Mouse (Mus musculus) erythroblast, embryonic 14.5 days (primary cell): ENCODE measurements around the gene Smim4. TPM values are rescaled to one million over a fixed set of nuclear protein-coding genes. Genes with fewer than 3 reads are reported as not detected.

Experiments used
- H3K27me3 ChIP-seq: 2 replicates; pipeline ENCODE4 v1.6.1; 2012; ENCODE audit warnings: inconsistent platforms; ENCODE audit not compliant: control insufficient read depth
- H3K36me3 ChIP-seq: 2 replicates; pipeline ENCODE4 v1.6.1; 2012; ENCODE audit warnings: mild to moderate bottlenecking, inconsistent platforms; ENCODE audit not compliant: control insufficient read depth
- H3K4me1 ChIP-seq: 2 replicates; pipeline ENCODE4 v1.6.1; 2012; ENCODE audit warnings: inconsistent platforms; ENCODE audit not compliant: control insufficient read depth
- H3K4me3 ChIP-seq: replicated peaks from 2 replicates; pipeline ENCODE3; 2012; ENCODE audit warnings: moderate library complexity, mild to moderate bottlenecking, inconsistent platforms
- H3K9me3 ChIP-seq: 2 replicates; pipeline ENCODE4 v1.6.1; 2012; ENCODE audit warnings: low read length, inconsistent platforms, mixed read lengths; ENCODE audit not compliant: control insufficient read depth
- GATA1 ChIP-seq: IDR thresholded peaks from 2 replicates; pipeline ENCODE4 v1.6.1; 2012; ENCODE audit warnings: low read length, inconsistent platforms, mixed read lengths
- TAL1 ChIP-seq: IDR thresholded peaks from 3 replicates; pipeline ENCODE4 v1.6.1; 2012; ENCODE audit warnings: low read length, inconsistent platforms, mixed read lengths
- polyA plus RNA-seq: library from polyadenylated mRNA; stranded (reverse); fragments of >175 nt; gene quantifications from 2 replicates; pipeline ENCODE4 v1.2.3, GENCODE M21; 2012

Gene Smim4
- polyA plus RNA-seq, 1 experiment = 9.0 TPM

GRCm38 (mm10) chr14:31168425-31168824 is 39.7 kb upstream of the Smim4 start, which contains the start of gene Stab1:
Gene Stab1, minus strand, starts transcription at chr14:31168641.
- Histone ChIP-seq H3K9me3 (no peaks in the 10 kb centered on the region), H3K4me1 (peaks cover 21% of the 10 kb centered on the region), H3K4me3 (no peak within 1 kb of the TSS), H3K27me3 (peaks cover 29% of the 10 kb centered on the region), H3K36me3 (peaks cover 32% of the 10 kb centered on the region)
- no peak for TF ChIP-seq GATA1
- TF ChIP-seq TAL1 = no peak

DNA sequence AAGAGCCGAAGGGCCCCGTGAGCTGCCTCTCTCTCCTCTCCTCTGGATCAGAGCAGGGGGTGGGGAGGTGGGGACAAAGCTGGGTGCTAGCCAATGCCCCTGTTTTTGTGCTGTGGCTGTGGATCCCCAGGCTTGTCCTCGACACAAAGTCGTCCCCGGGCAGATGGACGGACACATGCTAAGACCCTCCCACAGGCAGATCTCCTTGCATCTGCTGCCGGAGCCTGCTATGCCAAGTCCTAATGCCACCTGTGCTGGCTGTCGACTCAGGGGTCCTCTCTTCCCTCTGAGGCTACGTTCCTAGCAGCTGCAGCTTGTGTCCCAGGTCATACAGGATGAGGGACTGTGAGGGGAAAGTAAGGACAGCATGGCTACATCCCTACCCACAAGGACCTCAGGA is 38.1 kb upstream of the Smim4 start:
- H3K36me3 ChIP-seq = peaks cover 16% of the 10 kb centered on the region
- no peak for TF ChIP-seq GATA1
- TF ChIP-seq TAL1 = no peak
- no peaks in the 10 kb centered on the region for H3K9me3 ChIP-seq
- H3K4me3 ChIP-seq = peak overlapping the region; percentile 16
- H3K27me3 ChIP-seq = peaks cover 29% of the 10 kb centered on the region
- H3K4me1 ChIP-seq = peaks cover 24% of the 10 kb centered on the region

- Histone ChIP-seq H3K4me3 (no peak overlapping the region), H3K4me1 (peaks cover 24% of the 10 kb centered on the region), H3K27me3 (peaks cover 33% of the 10 kb centered on the region), H3K36me3 (peaks cover 8% of the 10 kb centered on the region), H3K9me3 (no peaks in the 10 kb centered on the region)
- TF ChIP-seq TAL1 (no peak), GATA1 (no peak)
Observed at GRCm38 (mm10) chr14:31165991-31166630, 37.4 kb upstream of the Smim4 start.

DNA sequence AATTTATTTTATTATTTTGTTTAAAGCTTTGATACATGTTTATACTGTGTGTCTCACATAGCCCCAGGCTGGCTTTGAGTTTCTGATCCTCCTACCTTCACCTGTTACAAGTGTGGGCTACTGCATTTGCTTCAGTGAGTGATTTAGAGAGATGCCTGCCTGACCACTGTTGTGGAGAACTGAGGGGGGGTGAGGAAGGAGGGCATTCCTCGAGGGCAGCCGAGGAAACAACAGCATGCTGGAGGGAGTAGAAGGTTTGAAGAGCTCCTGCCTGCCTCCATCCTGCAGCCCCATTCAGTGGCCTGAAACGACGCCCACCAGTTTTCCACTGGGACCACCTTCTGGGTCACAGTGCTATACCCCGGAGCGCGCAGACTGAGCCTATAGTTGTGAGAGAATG is 36.7 kb upstream of the Smim4 start:
- Histone ChIP-seq H3K27me3 (peaks cover 37% of the 10 kb centered on the region), H3K4me1 (peaks cover 25% of the 10 kb centered on the region), H3K4me3 (no peak overlapping the region), H3K9me3 (no peaks in the 10 kb centered on the region), H3K36me3 (peaks cover 2% of the 10 kb centered on the region)
- TF ChIP-seq TAL1 (no peak), GATA1 (no peak)

- Histone ChIP-seq H3K4me3 (no peak overlapping the region), H3K27me3 (peaks cover 37% of the 10 kb centered on the region), H3K9me3 (no peaks in the 10 kb centered on the region), H3K4me1 (peaks cover 25% of the 10 kb centered on the region), H3K36me3 (no peaks in the 10 kb centered on the region)
- TF ChIP-seq GATA1 (no peak), TAL1 (no peak)
Observed at GRCm38 (mm10) chr14:31165010-31165409, 36.3 kb upstream of the Smim4 start.

GRCm38 (mm10) chr14:31164067-31164466 is 35.3 kb upstream of the Smim4 start:
- peaks cover 25% of the 10 kb centered on the region for H3K4me1 ChIP-seq

DNA sequence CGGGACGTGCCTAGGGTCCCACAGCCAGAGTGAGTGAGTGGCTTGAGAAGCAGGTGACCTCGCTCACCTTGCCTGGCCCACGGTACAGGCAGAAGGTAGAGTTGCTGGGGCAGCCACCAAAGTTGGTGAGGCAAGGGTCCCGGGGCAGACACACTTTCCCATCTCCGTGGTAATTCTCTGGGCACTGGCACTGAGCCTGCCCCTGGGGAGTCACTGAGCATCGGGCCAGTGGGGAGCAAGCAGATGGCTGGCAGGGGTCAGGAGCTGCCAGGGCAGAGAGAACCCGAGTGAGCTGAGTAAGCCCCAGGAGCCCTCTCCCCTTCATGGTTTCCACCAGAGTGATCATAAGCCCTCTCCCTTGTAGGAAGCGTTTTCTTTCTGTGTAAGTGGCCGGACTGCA is 32.9 kb upstream of the Smim4 start:
- Histone ChIP-seq H3K4me3 (no peak overlapping the region), H3K4me1 (peaks cover 25% of the 10 kb centered on the region), H3K9me3 (no peaks in the 10 kb centered on the region), H3K36me3 (peaks cover 2% of the 10 kb centered on the region; the same call in 1 of the 2 replicates), H3K27me3 (peaks cover 13% of the 10 kb centered on the region)
- no peak for TF ChIP-seq GATA1
- TF ChIP-seq TAL1 = no peak

More at GRCm38 (mm10) chr14:31164067-31164466, 35.3 kb upstream of the Smim4 start:
- Histone ChIP-seq H3K9me3 (no peaks in the 10 kb centered on the region), H3K27me3 (peaks cover 37% of the 10 kb centered on the region), H3K36me3 (no peaks in the 10 kb centered on the region; the same call in 1 of the 2 replicates), H3K4me3 (no peak overlapping the region)
- TF ChIP-seq GATA1 (no peak), TAL1 (no peak)

GRCm38 (mm10) chr14:31161191-31161590 is 32.4 kb upstream of the Smim4 start:
- Histone ChIP-seq H3K36me3 (peaks cover 2% of the 10 kb centered on the region; the same call in 1 of the 2 replicates), H3K4me3 (no peak overlapping the region), H3K9me3 (no peaks in the 10 kb centered on the region), H3K27me3 (peaks cover 9% of the 10 kb centered on the region), H3K4me1 (peaks cover 21% of the 10 kb centered on the region)
- TF ChIP-seq TAL1 = no peak
- no peak for TF ChIP-seq GATA1

DNA sequence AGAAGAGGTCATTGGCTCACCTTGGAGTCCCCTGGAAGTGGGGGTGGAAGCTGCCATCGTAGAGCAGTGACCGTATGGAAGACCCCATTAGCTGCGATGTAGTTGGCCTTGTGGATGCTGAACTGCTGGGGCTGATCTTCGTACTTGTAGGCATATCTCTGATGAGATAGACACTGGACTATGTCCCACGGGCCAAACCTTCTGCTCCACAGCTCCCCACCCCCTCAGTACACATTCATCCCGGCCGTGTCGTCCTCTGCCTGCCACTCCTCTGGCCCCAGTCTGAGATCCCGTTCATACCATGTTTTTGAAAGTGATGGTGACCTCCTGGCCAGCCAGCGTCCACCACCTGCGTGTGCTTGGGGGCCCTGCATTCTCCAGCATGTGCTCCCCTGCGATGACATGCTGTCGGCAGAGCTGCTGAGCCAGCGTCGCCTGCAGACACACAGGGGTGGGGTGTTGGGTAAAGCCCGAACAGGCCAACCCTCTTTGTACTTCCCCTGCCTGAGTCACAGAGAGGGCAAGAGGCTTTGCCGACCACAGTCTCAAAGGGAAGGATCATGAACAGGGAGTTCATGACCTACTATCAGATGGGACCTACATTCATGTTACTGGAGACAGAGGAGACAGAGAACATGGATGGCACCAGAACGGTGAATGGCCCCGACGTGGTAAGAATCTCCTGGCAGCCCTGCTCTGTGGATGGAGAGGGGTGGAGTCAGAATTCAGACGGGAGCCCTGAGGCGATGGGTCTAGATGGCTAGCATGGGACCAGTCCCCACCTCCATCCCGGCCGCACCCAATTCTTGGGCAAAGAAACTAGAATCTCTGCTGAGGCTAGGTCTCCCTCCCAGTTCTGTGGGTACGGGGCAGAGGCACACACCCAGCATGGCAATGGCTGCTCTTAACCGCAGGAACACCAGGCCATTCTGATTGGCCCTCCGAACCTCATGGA is 31.7 kb upstream of the Smim4 start:
- Histone ChIP-seq H3K4me1 (peaks cover 16% of the 10 kb centered on the region), H3K27me3 (peaks cover 8% of the 10 kb centered on the region; the same call in 1 of the 2 replicates), H3K9me3 (no peaks in the 10 kb centered on the region), H3K4me3 (peak overlapping the region; percentile 8), H3K36me3 (peaks cover 2% of the 10 kb centered on the region; the same call in 1 of the 2 replicates)
- TF ChIP-seq GATA1 = no peak
- TF ChIP-seq TAL1 = no peak
